Mouse (Mus musculus): ENCODE measurements around the gene Loxl1.

The Loxl1 gene

DNA sequence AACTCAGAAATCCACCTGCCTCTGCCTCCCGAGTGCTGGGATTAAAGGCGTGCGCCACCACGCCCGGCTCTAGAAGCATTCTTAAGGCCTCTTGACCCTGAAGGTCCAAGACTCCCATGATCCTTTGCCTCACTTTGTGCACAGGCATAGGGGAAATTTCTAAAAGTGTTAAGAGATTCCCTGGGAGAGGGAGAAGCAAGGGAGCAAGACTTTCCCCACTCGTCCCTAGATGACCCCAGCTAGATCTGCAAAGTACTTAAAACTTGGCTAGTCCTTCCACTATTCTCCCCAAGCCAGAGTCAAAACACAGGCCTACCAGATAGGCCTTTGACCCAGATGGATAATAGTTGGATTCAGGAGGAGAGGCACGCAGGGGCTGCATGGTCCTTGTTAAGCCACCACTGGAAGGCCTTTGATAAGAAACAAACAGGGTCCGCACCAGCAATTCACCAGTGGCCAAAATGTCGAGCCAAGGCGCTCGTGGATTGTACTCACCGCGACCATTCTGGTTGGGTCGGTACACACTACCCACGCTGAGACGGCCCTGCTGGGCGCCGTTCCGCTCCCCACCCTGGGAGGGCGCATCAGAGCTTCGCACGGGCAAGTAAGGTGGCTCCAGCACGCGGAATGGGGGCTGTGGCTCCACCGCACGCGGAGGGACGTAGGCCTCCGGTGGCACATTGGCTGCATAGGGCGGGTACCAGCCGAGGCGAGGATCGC is 1.6 kb downstream of the Loxl1 start:
- DNase-seq (ENCODE audit: low read depth, low spot score), result no peak

DNA sequence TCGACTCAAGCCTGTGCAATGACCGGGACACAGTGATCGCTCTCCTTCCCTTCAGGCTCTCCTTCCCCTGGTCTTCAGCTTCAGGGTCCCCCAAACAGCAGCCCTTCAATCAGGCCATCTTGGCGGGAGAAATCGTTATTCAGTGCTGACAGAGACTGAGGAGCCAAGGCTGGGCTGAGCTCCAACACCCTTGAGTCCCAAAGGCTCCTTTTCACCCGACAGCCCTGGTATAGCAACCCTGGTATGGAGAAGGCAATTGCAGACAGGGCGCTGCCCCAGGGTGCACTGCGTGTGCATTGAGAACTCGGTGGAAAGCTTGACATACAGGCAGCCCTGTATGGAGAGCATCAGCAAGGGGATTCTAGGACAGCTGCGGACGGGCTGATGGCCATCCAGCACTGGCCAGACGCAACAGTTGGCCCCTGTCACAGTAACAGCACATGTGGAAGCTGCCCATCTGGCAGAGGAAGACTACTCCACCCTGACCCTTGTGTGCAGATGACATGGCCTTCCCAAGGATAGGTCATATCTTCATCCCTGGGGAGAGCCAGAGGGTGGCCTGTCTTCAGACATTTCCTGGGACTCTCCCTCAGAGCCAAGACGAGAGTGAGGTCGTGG is 2.8 kb downstream of the Loxl1 start:
- DNase-seq (ENCODE audit: low read depth, low spot score), result no peak

DNA sequence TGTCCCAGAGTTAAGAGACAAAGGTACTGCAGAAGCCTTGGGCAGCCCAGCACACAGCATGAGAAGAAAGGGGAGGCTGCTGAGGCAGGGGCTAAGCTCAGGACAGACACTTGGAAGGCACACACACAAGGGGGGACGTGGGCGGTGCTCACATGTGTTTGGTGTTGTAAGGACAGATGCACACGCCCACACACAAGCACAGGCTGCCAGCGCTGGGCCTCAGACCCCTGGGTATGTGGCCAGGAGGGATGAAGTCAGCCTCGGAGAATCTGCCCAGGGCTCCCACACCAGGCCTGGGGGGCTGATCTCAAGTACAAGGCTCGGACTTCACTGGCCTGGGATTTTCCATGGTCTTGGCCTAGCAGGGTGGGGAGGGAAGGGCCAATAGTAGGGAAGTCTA is 4.6 kb downstream of the Loxl1 start:
- DNase-seq (ENCODE audit: low read depth, low spot score), result peak; percentile 27

DNA sequence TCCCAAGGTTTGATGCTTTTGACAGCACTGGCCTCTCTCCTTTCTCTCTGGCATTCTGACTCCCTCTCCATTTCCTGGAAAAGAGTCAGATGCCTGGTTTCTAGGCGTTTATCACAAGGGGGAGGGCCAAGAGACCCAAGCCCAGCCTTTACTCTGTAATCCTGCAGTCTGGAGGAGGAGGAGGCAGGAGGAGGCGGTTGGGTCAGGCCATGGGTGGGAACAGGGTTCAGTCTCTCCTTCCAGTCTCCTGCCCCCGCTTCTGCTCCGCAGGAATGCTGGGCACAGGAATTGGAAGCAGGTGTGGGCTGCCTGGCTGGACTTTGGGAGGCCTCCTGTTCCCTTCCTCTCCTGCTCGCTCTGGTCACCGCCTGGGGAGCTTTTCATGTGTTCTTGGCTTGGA is 7.3 kb downstream of the Loxl1 start:
- no peak for DNase-seq (ENCODE audit: low read depth, low spot score)

DNA sequence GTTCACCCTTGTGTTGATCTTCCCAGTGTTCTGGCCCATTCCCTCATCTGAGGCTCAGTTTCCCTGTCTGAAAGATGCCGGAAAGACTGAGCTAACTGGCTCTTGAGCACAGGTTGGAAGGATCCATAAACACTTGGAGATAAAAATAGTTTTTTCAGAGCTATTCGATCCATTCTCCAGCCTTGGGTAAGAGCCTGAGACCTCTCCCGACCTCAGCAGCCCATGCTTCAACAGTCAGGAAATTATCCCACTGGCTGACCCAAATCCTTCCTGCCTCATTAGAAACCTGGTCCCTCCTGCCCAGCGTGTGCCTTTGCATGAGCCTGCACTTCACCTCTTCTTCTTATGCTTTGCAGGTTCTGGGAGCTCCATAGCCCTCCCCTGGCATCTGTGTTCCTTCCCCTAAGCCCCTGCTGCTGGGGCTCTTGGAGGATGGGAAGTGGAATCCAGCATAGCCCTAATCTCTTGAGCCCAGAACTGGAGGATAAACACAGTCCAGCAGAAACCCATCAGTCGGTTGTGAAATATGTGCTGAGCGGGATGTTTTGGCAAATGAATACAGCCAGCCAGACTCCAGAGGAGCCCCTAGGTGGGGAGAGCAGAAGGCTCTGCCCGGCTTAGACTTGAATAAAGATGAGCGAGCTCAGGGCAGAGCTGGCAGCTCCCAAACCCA is 9.3 kb downstream of the Loxl1 start:
- no peak for DNase-seq (ENCODE audit: low read depth, low spot score)

DNA sequence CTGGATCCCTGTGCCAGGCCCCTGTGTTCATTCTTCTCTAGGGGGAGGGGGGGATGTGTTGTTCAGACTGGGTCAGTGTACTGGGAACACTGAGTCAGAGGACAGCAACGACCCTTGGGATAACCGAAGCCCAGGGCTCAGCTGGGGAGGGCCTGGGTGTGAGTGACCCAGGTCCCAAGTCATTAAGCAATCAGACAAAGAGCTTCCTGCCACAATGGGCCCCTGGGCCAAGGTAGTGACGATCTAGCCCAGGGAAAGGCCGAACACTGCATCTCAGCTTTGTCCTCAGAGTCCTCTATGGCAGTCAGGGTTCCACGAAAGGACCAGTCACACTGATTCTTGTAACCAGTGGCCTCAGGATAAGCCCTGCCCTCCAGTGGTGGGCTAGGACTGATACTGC is 9.9 kb downstream of the Loxl1 start:
- DNase-seq (ENCODE audit: low read depth, low spot score), result no peak

DNA sequence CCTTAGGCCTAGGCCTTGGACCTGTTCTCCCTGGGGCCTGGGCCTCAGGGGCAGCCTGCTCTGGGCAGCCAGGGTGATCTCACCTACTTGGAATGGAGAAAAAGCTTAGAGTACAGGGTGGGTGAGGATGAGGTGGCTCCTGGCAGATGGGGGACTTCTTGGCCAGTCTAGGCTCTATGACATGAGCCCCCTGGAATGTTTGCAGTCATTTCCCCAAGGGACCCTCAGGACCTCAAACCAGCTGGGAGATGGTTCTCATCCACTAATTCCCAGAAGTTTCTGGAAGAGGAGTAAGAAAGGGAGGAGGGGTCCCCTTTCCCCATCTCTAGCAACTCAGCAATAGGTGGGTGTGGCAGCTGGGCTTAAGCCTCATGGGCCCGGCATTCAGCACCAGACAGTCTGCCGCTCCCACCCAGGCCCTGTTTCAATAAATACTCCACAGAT is 13.6 kb downstream of the Loxl1 start:
- no peak for DNase-seq (ENCODE audit: low read depth, low spot score)

DNA sequence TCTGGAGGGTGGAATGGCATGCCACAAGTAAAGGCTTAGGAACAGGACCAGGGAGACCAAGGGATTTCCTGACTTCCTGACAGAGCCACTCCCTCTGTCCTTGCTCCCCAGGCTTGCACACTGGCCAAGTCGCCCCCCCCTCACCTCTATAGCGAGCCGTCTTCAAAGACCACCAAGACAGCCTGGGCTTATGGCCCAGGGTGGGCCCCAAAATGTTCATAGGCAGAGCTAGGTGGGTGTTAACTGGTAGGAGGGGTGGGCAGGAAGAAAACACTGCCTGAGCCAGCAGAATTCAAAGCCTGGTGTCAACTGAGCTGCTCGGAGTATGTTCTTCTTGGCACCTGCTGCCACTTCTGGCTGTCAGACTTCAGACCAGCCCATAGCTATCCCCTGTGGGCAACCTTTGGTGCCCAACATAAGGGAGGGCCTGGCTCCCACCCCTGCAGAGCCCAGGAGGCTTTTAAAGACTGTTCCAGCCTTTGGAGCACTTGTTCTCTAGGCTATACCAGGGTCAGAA is 15.0 kb downstream of the Loxl1 start:
- no peak for DNase-seq (ENCODE audit: low read depth, low spot score)

DNA sequence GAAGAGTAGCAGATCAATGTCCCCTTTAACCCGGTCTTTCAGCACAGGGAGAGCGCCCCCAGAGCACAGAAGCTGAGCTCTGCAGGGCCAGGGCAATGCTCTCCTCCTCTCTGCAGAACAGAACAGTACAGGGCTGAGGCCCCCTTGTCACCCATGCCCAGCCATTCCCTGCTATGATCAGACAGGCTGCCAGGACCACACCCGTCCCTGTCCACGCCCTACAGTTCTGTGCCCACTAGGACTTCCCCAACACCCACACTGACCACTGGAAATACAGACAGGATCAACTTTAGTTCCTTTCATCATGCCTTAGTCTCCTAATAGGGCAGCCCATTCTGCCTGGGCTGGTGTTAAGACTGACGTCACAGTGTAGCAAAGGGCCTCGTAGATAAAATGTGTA is 15.9 kb downstream of the Loxl1 start:
- DNase-seq (ENCODE audit: low read depth, low spot score), result no peak

DNA sequence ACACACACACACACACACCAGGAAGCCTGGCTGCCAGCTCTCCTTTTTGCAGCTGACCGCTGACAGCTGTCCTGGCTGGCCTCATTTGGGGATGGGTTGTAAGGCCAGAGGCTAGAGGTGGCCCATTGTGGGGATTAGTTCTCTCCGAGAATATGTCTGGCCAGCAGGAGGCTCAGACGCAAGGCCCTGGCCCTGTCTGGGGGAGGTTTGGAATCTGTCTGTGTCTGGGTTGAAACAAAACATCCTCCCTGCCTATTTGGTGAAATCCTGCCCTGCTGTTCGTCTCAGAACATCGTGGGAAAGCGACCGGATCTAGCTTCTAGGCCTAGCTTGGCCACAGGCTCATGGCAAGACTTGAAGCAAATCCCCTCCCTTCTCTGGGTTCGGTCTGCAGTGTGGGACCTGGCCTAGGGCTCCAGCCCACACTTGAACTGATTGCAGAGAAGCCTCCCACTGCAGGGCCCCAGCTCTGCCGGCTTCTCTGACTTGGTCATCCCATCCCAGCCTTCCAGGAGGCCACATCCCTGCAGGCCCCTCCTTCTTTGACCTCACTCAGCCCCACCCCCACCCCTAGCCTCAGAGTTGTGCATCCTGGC is 17.1 kb downstream of the Loxl1 start:
- no peak for DNase-seq (ENCODE audit: low read depth, low spot score)

DNA sequence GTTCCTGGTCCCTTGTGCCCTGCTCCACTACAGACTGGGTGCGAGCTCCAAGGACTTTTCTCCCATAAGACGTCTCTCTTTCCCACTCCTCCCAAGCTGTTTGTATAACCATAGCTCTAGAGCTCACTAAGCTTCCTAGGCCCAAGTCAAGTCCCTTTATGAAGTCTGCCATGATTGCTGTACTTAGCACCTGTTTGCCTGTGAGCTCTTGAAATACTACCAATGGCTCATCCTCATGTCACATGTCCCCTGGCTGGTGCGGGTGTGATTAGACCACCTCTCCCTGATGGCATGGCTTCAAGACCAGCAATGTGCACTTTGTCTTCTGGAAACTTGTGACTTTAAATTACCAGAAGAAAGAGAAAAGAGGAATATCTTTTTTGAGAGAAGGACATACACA is 17.6 kb downstream of the Loxl1 start:
- no peak for DNase-seq (ENCODE audit: low read depth, low spot score)

DNA sequence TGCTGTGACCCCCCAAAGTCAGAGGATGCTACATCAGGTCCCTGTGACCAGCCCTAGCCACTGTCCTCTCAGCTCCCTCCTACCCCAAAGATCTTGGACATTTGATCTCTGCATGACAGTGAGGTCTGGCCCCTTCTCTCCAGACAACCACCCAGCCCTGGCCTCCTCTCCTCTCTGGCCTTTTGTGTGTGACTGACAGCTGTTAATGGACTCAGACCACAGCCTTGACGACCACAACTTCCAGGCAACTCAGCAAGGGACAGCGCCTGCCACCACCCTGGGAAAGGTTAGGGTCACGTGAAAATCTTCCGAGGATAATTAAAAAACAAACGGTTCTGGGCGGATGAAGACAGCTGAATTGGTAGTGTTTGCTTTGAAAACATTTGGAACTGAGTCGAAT is 18.5 kb downstream of the Loxl1 start:
- no peak for DNase-seq (ENCODE audit: low read depth, low spot score)

DNA sequence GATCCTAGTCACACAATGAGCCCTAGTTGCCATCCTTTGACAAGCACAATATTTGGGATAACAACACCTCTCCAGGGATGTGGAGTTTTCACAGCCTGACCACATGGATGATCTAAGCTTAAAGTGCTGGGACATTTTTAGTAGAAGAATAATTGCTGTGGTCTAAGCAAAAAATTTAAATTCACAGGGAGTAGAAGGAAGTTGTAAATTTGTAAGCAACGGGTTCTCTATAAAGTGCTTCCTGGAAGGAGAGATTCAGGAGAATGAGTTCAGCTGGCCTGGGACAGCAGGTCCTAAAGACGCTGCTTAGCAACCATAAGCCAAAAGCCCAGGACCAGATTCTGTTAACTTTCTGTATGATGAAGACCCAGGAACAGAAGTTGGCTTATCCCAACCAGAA is 23.1 kb downstream of the Loxl1 start:
- DNase-seq (ENCODE audit: low read depth, low spot score), result no peak

DNA sequence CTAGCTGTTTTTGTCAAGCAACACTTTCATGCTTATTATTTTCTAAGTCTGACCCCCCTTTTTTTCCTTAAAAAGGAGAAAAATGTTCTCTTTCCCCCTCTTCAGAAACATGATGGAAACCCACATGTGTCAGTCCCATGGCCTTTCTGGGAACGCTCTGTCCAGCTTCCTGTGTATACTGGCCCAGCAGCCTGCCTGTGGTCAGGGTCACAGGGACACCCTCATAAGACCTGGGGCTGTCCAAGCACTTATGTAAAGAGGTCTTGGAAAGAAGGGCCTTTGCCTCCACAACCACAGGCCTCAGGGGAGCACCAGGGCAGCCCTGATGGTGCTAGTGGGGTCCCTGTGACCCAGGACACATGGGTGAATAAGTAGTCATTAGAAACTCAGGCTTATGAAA is 23.9 kb downstream of the Loxl1 start:
- DNase-seq (ENCODE audit: low read depth, low spot score), result no peak

DNA sequence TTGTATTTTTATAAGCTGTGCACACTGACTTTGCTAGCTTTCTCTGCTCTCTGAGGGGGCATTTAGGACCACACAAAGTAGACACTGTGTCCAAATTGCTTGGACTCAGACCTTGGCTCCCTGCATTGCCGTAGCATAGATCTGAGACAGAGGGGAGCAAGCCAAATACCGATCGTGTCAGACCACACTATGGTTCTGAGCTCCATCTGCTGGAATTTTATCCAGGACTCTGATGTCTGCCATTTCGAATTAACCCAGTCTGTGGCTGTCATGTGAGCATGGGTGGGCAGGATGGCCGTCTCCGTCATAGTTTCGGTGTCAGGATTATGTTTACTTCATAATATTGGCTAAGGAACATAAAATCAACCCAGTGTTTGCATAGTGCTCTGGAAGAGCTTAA is 29.6 kb downstream of the Loxl1 start:
- DNase-seq (ENCODE audit: low read depth, low spot score), result no peak

DNA sequence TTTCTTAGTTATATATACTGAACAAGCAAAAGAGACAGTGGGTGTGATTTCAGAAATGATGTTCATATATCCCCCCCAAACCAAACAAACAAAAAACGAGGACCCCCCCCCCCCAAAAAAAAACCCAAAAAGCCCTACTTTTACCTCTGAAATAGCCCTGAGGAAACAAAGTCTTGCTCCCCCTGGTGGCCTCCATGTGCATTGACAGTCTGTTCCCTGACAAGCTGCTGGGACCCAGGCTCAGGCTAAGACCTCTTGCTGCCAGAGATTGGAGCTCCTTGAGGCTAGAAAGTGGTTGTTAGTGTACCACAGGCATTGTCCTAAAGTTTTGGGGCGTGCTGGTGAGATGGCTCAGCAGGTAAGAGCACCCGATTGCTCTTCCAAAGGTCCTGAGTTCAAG is 31.4 kb downstream of the Loxl1 start:
- DNase-seq (ENCODE audit: low read depth, low spot score), result no peak

DNA sequence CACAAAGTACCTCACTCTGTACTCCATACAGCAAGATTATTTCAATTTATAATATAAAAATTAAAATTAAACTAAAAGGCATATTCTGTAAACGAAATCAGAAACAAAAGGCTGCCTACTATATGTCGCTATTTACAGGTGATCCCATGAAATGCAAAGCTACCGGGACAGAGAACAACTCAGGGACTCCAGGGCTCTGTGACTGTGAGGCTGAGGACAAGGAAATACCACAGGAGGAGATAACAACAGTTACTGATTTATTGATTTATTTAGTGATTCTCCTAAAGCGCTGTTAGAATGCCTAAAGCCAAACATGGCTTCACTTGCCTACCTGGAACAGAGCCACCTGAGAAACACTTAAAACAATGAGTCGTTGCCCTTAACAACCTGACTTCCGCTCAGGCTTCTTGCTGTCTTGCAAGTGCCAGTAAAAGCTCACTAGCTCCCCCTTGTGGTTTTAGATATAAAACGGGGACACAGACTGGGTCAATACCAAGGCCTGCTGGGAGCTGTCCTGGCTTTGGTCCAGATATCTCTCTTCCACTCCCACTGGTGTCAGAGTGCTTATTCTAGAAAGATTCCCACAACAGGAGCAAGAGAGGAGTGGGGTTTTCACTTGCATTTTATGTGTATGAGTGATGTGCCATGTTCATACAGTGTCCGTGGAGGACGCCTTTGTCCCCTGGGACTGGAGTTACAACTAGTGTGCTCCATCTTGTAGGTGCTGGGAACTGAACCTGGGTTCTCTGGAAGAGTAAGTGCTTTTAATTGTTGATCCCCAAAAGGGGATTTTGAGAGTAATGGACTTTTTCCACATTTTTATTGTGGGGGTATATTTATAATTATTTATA is 32.5 kb downstream of the Loxl1 start:
- DNase-seq (ENCODE audit: low read depth, low spot score), result peak; percentile 84

DNA sequence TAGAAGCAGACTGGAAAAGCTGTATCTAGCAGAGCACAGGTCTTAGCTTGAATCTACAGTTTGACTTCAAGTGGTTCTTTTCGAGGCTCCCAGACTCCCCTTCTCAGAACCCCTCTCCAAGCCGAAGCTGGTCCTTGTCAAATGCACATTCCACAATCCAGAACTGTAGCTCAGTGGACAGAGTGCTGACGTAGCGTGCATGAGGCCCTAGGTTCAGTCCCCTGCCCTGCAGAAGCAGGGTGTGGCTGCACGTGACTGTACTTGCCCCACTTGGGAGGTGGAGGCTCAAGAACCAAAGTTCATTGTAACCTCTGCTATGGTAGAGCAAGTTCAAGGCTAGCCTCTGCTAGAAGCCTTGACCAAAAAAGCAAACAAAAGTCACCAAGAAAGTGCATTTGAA is 33.2 kb downstream of the Loxl1 start:
- DNase-seq (ENCODE audit: low read depth, low spot score), result no peak

DNA sequence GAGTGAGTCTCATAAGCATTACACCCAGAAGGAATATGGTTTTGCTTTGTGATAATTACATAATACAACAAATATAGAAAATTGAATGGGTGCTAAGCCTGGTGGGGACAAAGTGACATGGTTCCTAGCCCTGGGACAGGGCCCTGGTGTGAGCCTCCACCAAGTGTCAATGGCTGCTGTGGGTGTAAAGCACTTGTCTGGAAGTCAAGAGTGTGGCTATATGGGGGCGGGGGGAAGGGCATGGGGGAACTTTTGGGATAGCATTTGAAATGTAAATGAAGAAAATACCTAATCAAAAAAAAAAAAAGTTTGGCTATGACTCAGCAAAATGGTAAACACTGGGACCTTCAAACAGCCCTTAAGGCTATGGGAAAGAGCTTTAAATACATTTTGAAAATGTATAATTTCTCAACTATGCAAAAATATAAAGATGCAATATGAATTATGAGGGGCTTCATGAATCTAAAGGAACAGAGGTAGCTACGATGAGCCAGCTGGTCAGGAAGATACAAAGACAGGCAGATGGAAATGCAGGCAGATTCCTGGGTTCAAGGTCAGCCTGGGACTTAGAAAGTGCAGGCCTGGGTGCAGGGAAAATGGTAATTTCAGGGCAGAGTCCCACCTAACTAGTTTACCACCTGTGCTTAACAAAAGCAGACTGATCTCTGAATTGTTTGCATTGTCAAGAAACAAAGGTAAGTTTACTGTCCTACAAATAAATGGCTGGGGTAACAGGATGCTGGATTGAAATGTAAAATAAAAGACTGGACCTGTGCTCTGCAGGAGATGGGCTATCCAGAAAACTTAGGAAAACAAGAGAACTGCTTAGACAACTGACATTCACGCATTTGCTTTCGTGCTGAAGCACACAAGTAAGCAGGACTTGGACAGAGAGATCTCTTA is 33.9 kb downstream of the Loxl1 start:
- DNase-seq (ENCODE audit: low read depth, low spot score), result no peak

DNA sequence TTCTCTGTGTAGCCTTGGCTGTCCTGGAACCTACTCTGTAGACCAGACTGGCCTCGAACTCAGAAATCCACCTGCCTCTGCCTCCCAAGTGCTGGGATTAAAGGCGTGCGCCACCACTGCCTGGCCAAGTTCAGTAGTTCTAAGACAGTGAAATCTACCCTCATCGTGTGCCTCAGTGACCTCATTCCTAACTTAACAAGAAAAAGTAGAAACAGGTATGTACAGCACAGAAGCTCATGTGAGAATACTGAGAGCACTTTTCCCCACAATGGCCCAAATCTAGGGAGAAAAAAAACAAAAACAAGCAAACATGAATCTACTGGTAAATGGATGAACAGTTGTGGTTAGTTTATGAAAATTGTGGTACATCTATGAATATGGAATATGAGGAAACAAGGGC is 34.7 kb downstream of the Loxl1 start:
- DNase-seq (ENCODE audit: low read depth, low spot score), result no peak

DNA sequence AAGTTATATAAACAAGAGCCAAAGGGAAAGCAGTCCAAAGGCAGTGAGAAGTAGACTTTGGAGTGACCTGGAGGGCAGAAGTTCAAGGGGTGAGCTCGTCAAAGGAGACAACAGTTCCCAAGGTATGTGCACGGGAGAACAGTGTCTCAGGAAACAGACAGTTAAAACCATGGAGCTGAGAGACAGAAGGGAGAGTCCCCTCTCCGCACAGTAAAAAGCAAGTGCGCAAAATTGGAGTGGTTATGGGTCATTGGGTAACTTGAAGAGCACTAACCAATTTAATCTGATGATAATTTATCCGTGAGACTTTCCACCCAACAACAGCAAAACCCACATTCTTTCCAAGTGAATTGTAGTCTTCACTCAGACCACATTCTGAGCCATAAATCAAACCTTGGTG is 36.6 kb downstream of the Loxl1 start:
- no peak for DNase-seq (ENCODE audit: low read depth, low spot score)

Measured in telencephalon, adult 2 months (tissue).